Mouse (Mus musculus) inflammation-experienced regulatory T-cells (primary cell): ENCODE data around the gene Slc25a24. TPM values are rescaled to one million over a fixed set of nuclear protein-coding genes. Genes with fewer than 3 reads are reported as not detected.

Experiments used
- polyA plus RNA-seq, 2 experiments: library from polyadenylated mRNA; unstranded; fragments of 100-300 nt; shearing (Covaris generic); gene quantifications; one replicate each; pipeline ENCODE4 v1.2.1; 2017

The Slc25a24 gene
- 10 to 100 TPM; 21.7 to 27.6 TPM for polyA plus RNA-seq

DNA sequence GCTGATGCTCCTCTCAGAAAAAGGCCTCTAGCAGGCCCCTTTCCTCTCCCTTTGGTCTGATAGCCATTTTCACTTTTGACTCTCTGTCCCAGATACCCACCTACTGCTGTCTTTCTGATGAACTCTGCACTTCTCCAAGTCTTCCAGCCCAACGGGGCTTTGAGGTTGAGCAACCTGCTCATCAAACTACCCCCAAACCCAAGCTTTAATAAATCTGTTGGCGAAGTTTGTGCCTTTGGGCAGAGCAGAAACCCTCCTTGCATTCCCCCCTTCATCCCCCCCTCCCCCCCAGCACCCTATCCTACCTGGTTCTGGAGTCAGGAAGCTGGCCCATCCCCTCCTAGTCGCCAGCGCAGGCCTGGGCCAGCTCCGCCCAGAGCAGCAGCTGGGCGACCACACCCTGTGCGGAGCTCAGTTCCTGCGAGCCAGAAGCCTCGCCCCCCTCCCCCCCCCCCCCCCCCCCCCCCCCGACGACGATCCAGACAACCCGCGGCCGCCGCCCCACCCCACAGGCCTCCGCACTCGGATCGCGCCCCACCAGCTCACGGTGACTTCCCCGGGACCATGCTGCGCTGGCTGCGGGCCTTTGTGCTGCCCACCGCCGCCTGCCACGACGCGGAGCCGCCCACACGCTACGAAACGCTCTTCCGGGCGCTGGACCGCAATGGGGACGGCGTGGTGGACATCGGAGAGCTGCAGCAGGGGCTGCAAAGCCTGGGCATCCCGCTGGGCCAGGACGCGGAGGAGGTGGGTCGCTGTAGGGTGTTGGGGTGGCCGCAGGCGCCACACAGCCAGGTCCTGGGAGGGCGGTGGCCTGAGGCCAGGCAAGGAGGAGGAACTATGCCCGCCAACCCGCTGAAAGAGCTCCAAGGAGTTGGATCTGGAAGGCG is at the start of gene Slc25a24:
Slc25a24 (plus strand) TSS at position 509 of the 890 bp plus-strand sequence.

DNA sequence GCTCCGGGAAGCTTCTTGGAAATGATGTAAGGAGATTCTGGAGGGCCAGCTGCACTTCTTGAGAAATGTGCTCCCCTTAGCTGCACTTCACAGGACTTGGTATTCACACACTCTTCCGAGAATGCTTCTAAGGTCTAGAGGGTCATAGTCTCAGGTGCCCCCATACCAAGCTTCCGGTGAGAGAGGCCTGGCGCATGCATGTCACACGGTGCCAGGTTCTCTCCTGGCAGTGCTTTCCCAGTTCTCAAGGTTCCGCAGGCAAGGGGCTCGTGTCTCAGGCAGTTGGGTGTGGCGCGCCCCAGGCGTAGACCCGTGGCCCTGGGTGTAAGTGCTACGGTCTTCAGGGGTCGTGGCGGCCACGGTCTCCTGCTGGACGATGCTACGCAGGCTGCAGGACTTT is 42.8 kb upstream of the Slc25a24 start, which contains the start of gene Slc25a54:
Slc25a54 (plus strand) TSS at position 301 of the 400 bp plus-strand sequence.

Other genes with a start within 250 kb of the Slc25a24 start
- under 1 TPM; 0.24 to 0.69 TPM for gene Fndc7, start 233.1 kb upstream of the Slc25a24 start, polyA plus RNA-seq
- gene Prpf38b, start 211.4 kb upstream of the Slc25a24 start, polyA plus RNA-seq = 100 to 1,000 TPM; 178 to 188 TPM
- under 1 TPM in 1 of 2 experiments, not detected in 1; 0.24 TPM for gene Henmt1, start 183.3 kb upstream of the Slc25a24 start, polyA plus RNA-seq
- gene Gm9857, start 182.7 kb upstream of the Slc25a24 start, polyA plus RNA-seq = not detected
- 1 to 10 TPM; 6.0 to 7.6 TPM for gene Fam102b, start 95.5 kb upstream of the Slc25a24 start, polyA plus RNA-seq
- not detected for gene Slc25a54, start 42.7 kb upstream of the Slc25a24 start, polyA plus RNA-seq
- gene Vav3, start 217.5 kb downstream of the Slc25a24 start, polyA plus RNA-seq = 10 to 100 TPM; 20.6 to 30.2 TPM